Mouse (Mus musculus) forelimb bud, embryonic 11.5 days (tissue): ENCODE data around the gene Fscn1.

Experiments
- DNase-seq: peaks from one replicate; pipeline ENCODE4 v3.0.0-alpha.2; 2012; ENCODE audit warnings: low read depth, low spot score

Gene Fscn1

DNA sequence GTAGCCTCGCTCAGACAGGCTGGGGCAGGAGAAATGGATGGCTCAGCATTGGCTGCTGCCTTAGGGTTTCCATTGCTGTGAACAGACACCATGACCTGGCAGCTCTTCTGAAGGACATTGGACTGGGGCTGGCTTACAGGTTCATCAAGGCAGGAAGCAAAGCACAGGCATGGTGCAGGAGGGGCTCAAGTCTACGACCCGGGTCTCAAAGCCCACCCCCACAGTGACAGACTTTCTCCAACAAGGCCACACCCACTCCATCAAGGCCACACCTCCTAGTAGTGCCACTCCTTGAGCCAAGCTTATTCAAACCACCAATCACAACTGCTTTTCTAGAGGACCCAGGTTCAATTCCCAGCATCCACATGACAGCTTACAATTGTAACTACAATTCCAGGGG is 13.8 kb downstream of the Fscn1 start:
- peak; percentile 19 for DNase-seq

DNA sequence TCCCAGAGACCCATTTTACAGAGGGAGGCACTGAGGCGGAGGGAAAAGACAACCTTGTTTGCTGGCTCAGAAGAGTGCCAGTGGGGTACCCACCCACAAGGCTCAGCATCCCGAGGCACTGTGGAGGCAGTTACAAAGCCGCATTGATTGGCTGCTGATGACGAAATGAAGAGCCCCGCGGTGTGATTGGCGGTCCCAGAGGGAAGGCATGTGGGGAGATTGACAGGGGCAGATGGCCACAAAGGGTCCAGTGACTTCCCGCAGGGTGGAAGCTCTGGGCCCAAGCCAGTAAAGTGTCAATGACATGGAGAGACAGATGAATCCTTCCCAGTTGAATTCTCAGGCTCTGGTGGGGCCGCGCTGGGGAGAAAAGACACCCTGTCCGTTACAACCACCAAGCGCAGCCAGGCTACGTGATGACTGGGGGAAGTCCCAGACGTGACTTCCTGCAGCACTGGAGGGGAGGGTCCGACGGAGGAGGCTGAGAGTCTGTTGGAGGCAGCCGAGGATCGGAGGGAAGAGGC is 14.5 kb downstream of the Fscn1 start:
- DNase-seq = peak; percentile 53

DNA sequence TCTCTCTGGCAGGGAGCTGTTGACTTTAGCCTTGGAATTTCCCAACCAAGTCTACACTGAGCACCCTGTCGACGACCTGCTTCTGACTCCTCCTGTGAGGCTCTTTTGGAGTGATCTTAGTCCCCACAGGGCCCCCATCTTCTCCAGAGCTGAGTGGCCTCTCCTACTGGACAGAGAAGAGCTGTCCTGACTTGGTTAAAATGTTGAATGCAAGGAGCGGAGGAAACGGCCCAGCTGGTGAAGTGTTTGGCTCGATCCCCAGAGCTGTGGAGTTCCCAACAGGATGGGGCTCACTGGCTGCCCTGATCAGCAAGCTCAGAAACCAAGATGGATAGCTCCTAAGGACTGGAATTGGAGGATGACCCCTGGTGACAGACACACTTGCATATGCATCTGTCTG is 16.4 kb downstream of the Fscn1 start:
- DNase-seq = no peak

DNA sequence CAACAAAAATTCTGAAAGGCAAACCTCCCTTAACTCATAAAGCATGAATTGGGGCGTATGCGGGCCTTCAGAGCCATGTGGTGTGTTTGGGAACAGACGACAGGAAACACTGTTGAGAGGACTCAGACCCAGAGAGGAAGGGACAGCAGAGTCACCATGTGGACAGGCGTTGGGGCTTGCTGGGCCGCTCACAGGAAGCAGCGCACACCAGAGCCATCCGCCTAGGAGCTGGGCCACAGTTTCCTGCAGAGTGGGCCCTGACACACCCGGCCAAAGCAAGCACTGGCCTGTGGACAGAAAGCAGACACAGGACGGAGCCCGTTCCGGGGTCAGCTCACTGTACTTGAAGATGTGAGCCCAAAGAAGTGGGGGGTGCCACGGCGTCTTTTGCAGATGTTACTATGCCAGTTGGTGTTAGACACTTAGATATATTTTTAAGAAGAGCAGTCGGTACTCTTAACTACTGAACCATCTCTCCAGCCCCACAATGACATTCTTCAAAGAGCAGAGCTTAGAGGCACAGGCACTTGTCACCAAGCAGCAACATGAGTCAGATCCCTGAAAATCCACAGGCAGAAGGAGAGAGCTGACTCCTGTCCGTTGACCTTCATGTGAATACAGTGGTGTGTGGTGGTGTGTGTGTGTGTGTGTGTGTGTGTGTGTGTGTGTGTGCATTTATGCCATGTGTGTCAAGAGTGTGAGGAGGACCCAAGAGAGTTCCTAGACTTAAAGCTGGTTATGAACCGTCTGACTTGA is 22.1 kb downstream of the Fscn1 start:
- DNase-seq = no peak

DNA sequence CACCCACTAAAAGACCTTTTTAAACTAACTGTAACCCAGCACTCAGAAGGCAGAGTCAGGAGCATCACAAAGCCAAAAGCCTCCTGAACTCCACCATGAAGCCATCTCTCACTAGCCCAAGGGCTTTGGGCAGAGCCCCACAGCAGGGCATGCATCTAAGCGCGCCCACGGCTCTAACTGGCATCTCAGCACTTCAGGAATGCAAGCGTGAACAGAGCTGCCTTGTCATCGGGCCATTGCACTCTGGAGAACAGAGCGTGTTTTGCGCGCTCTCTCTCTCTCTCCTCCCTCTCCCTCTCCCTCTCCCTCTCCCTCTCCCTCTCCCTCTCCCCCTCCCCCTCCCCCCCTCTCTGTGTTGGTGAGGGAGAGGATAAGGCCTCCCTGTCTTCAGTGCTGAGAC is 23.0 kb downstream of the Fscn1 start:
- DNase-seq = no peak

DNA sequence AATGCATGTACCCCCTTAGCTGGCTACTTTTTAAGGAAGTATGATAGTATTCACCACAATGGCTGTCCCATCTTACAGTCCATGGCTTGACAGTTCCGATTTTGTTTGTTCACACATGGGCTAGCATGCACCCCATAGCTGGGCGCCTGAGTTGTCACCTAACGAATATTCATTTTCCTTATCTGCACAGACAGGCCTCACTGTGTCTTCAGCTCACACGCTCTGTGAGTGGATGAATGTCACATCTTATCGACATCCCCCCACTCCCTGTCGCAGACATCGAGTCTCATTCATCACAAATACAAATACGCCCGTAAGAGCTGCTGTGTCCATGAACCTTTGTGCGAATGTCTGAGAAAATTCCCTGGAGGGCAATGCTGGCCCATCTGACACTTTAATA is 24.1 kb downstream of the Fscn1 start:
- no peak for DNase-seq

DNA sequence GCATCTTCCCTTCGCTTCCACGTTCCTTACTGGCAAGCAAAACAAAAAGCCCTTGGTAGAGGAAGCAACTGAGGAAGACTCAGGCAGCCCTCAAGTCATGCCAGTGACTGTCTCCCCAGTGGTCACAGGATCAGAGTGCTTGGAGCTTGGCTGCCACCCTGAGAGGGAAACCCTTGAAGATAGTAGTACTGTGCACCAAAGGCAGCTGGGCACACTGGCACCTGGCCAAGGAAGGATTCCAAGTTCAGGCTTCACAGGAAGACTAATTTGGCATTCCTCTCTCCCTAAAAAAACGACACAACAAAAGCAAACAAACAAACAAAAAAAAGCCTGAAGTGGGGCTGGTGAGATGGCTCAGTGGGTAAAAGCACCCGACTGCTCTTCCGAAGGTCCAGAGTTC is 28.4 kb downstream of the Fscn1 start:
- no peak for DNase-seq

DNA sequence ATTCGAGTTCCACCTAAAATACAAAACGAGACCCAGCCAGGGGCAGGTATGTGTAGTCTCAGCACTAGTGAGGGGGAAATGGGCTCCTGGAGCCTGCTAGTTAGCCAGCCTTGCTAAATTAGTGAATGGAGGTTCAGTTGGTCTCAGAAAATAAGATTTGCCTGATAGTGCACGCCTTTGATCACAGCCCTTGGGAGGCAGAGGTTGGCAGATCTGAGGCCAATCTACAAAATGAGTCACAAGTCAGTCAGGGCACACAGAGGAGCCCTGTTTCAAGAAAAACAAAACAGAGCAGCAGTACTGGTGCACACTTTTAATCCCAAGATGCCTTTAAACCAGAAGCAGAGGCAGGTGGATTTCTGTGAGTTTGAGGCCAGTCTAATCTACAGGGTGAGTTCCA is 29.0 kb downstream of the Fscn1 start:
- no peak for DNase-seq

DNA sequence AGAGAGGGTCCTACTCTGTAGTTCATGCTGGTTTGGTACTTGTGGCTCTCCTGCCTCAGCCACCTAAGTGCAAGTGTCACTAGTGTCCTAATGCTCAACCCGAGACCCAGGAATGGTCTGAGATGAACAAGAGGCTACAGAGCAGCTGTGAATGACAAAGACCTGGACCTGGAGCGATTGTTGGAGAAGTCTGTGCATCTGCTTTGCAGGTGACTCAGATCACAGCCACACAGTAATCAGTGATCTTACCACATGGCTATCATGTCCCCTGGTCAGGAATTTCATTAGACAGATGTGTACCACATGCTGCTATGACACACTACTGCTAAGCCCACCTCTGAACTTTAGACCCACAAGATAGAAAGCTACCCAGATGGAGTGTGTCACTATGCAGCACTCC is 34.6 kb downstream of the Fscn1 start:
- no peak for DNase-seq

DNA sequence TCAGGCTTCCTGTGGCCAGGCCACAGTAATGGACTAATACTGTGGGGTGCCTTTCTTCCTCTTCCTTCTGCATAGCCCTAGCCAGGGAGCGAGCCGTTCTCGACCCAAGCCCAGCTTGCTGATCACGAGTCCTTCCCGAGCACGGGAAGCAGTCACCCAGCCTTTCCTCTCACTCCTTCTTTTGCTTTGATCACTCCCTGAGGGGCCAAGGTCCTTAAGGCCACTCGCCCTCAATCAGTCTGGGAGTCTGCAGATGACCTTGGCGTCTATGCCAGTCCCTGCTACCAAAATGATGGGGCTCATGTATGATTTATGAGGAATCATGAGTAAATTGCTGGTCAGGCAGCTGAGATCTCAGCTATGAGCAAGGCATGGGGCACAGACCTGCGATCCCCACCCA is 37.4 kb downstream of the Fscn1 start:
- DNase-seq = no peak

DNA sequence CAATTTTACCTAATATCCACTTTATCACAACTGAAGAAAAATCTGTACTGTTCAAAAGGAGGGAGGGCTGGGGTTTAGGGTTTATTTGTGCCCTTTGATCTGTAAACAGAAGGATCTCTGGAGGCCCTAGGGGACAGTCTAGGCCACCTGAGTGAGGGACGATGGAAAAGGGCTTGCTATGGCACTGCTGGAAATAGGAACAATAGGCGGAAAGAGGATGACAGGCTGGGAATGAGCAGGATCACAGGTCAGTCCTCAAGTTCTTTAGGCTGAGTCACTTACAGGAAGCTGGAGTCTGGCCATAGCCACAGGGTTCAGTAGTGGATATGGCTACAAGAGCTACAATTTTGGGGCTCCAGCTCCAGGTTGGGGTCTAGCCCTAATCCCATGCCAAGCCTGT is 38.0 kb downstream of the Fscn1 start:
- no peak for DNase-seq

DNA sequence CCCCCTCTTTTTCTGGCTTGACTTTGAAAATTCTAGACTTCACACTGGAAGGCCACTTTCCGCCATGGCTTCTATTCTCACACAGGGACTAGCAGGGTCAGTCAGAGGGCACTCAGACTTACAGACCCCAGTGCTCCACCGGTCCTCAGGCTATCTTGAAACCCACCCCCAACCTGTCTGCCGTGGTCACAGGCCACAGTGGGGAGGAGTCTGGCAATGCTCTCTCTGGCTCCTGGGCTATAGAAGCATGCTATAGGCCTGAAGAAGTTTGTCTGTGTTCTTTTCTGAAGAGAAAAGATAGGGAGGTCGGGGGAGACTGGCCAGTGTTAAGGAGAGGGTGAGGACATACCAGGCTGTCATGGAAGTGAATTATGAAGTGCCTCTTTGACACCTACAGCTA is 39.9 kb downstream of the Fscn1 start:
- peak; percentile 32 for DNase-seq

DNA sequence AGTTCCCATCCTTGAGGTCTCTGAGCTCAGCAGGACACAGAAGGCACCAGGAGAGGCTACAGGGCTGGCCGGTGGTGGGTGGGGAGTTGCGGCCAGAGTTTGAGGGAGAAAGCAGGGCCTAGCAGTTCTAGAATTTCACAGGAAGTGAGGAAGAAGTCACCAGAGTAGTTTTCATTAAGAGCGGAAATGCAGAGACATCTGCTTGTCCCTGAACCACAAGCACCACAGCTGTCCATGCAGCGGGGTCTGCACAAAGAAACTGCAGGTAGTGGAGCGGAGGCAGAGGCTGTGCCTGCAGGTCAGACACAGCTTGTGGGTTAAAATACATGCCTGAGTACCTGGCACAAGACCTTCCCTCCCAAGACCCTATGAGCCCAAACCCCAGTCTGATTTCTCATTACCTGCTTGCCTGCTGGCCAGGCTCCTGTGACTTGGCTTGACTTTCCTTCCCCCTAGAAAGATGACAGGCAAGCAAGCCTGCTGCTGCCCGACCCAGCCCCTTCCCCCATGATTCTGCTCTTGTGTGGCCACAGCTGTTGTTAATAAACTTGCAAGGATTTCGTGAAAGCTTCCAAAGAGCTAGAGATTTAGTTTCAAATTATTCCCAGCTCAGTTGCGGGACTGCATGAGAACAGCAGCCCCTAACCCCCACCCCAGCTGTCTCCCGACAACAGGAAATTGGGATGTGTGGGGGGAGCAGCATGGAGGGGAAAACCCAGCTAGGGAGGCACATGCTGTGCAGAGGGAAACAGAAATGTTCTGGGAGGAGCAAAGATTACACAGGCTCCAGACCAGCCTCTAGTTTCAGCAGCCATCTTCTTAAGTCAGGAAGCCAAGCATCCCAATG is 40.7 kb downstream of the Fscn1 start:
- peak; percentile 94 for DNase-seq

DNA sequence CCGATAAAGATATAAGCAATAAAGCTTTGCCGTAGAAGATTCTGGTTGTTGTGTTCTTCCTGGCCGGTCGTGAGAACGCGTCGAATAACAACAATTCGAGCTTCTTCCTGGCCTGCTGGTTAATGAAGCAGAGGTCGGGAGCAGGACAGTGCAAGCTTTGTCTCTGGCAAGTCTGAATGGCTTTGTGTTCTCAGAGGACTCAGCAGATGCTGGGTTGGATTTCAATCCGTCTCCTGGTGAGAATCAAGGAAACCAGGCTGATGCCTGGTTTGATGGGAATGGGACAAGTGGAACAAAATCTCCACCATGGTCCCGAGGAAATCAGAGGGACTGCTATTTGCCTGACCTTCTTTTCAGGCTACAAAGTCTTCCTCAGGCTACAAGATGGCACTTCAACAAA is 49.2 kb downstream of the Fscn1 start:
- peak; percentile 19 for DNase-seq

DNA sequence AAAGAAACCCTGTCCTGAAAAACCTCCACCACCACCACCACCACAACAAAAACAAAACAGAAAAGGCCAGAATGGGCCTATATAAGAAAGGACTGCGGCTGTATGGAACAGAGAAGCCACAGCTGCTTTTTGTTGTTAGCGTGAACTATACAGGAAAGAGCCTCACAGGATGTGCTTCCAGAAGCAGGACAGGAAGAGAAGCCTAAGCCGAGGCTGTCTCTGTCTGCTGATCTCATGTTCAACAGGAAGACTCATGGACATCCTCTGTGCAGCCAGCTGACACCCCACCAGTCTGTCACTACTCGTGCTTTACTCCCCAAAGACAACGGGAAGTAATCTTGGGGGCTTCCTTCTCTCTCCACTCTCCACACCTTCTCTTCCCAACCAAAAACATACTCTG is 57.3 kb downstream of the Fscn1 start:
- no peak for DNase-seq
